Mouse (Mus musculus) MEL (cell line): ENCODE measurements around the gene Pard3.

ENCODE experiments used
- CTCF ChIP-seq, 3 experiments: IDR thresholded peaks in 2 of 3; conservative IDR thresholded peaks in 1 of 3; 2 replicates each; pipeline ENCODE4 v1.5.1; 2011 to 2012; ENCODE audit warnings: low read length in 3 of 3, low read depth in 2 of 3, mild to moderate bottlenecking in 2 of 3, improper control_type of control experiment in 1 of 3, inconsistent platforms in 1 of 3, mixed read lengths in 1 of 3, moderate library complexity in 1 of 3; ENCODE audit not compliant: control insufficient read depth in 1 of 3, insufficient read depth in 1 of 3, poor library complexity in 1 of 3, severe bottlenecking in 1 of 3
- EP300 ChIP-seq, 2 experiments: IDR thresholded peaks; 2 replicates each; pipeline ENCODE4 v1.6.1; 2011; ENCODE audit warnings: improper control_type of control experiment in 2 of 2, low read length in 2 of 2, low read depth in 1 of 2, mild to moderate bottlenecking in 1 of 2
- MAFK ChIP-seq: IDR thresholded peaks from 2 replicates; pipeline ENCODE4 v1.6.1; 2011; ENCODE audit warnings: low read depth, mild to moderate bottlenecking, low read length, improper control_type of control experiment, borderline replicate concordance
- MAX ChIP-seq: IDR thresholded peaks from 2 replicates; pipeline ENCODE4 v1.6.1; 2011; ENCODE audit warnings: low read length, improper control_type of control experiment
- MYC ChIP-seq: IDR thresholded peaks from 2 replicates; pipeline ENCODE4 v1.6.1; 2011; ENCODE audit warnings: low read depth, mild to moderate bottlenecking, low read length, improper control_type of control experiment, moderate library complexity
- RCOR1 ChIP-seq: IDR thresholded peaks from 2 replicates; pipeline ENCODE4 v1.6.1; 2012; ENCODE audit warnings: low read depth, mild to moderate bottlenecking, inconsistent platforms, low read length, improper control_type of control experiment
- TAL1 ChIP-seq: IDR thresholded peaks from 2 replicates; pipeline ENCODE4 v1.6.1; 2012; ENCODE audit warnings: mild to moderate bottlenecking, inconsistent platforms, low read length, moderate library complexity, mixed read lengths
- TBP ChIP-seq: IDR thresholded peaks from 2 replicates; pipeline ENCODE4 v1.8.0; 2011; ENCODE audit warnings: low read depth, low read length, improper control_type of control experiment
- TCF12 ChIP-seq: IDR thresholded peaks from 2 replicates; pipeline ENCODE4 v1.6.1; 2014; ENCODE audit warnings: low read depth, mild to moderate bottlenecking, inconsistent platforms, low read length, improper control_type of control experiment, moderate library complexity
- UBTF ChIP-seq: IDR thresholded peaks from 2 replicates; pipeline ENCODE4 v1.6.1; 2012; ENCODE audit warnings: low read depth, mild to moderate bottlenecking, inconsistent platforms, low read length, improper control_type of control experiment, moderate library complexity, borderline replicate concordance; ENCODE audit not compliant: insufficient read depth
- USF1 ChIP-seq: IDR thresholded peaks from 2 replicates; pipeline ENCODE4 v1.6.1; 2014; ENCODE audit warnings: low read depth, mild to moderate bottlenecking, inconsistent platforms, low read length, improper control_type of control experiment, moderate library complexity
- ZNF384 ChIP-seq: IDR thresholded peaks from 2 replicates; pipeline ENCODE4 v1.6.1; 2012; ENCODE audit warnings: low read depth, mild to moderate bottlenecking, inconsistent platforms, low read length, improper control_type of control experiment

DNA sequence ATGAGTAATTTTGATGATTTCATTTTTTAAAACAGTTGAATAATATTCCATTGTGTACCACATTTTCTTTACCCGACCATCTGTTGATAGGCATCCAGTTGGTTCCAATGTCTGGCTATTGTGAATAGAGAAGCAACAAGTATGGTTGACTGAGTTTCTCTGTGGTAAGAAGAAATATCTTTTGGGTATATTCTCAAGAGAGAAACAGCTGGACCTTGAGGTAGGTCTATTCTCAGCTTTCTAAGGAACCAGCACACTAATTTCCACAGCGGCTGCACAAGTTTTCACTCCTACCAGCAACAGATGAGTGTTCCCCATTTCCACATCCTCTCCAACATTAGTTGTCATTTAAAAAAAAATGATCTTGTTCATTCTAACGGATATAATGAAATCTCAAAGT, 558.4 kb downstream of the Pard3 start:
- TF ChIP-seq TCF12 (no peak), CTCF (IDR thresholded peaks at IDR 0.05 in 2 of 3, conservative IDR thresholded peaks at IDR 0.05 in 1 of 3; ENCODE audit: control insufficient read depth in 1 of 3, insufficient read depth in 1 of 3, low read depth in 2 of 3, low read length in 3 of 3, poor library complexity in 1 of 3, severe bottlenecking in 1 of 3) (no peak), TBP (no peak), EP300 (IDR thresholded peaks at IDR 0.05; ENCODE audit: low read depth in 1 of 2, low read length in 2 of 2) (no peak), RCOR1 (no peak), ZNF384 (no peak), MYC (no peak), MAX (no peak), USF1 (no peak), MAFK (no peak), UBTF (no peak), TAL1 (no peak)
